Mouse (Mus musculus) lung, embryonic 14.5 days (tissue): ENCODE results near the gene Spen. TPM values are rescaled to one million over a fixed set of nuclear protein-coding genes. Genes with fewer than 3 reads are reported as not detected.

Source experiments
- ATAC-seq: fragments of 200-750 bp; cut with Nextera tagmentation; 2 replicates; pipeline ENCODE4 v1.8.0; 2017; ENCODE audit warnings: mild to moderate bottlenecking, moderate TSS enrichment, moderate library complexity; ENCODE audit not compliant: insufficient read depth
- DNase-seq: peaks from one replicate; pipeline ENCODE4 v3.0.0-alpha.2; 2015
- H3K27ac ChIP-seq: fragments of 300-500 bp; sonication (generic); 2 replicates; pipeline ENCODE4 v1.5.1; 2014; ENCODE audit warnings: low read depth, mild to moderate bottlenecking, moderate library complexity
- H3K27me3 ChIP-seq: fragments of 300-500 bp; sonication (generic); 2 replicates; pipeline ENCODE4 v1.6.1; 2014; ENCODE audit warnings: low read length, control low read depth; ENCODE audit not compliant: insufficient read depth
- H3K36me3 ChIP-seq: fragments of 300-500 bp; sonication (generic); 2 replicates; pipeline ENCODE4 v1.6.1; 2014; ENCODE audit warnings: control low read depth; ENCODE audit not compliant: insufficient read depth
- H3K4me1 ChIP-seq: fragments of 300-500 bp; sonication (generic); 2 replicates; pipeline ENCODE4 v1.6.1; 2014; ENCODE audit warnings: antibody characterized with exemption, control low read depth; ENCODE audit not compliant: insufficient read depth
- H3K4me2 ChIP-seq: fragments of 300-500 bp; sonication (generic); 2 replicates; pipeline ENCODE4 v1.6.1; 2014; ENCODE audit warnings: mild to moderate bottlenecking
- H3K4me3 ChIP-seq: fragments of 300-500 bp; sonication (generic); 2 replicates; pipeline ENCODE4 v1.5.1; 2014; ENCODE audit warnings: low read depth, low read length
- H3K9ac ChIP-seq: fragments of 300-500 bp; sonication (generic); 2 replicates; pipeline ENCODE4 v1.6.1; 2014
- H3K9me3 ChIP-seq: fragments of 300-500 bp; sonication (generic); 2 replicates; pipeline ENCODE4 v1.6.1; 2016; ENCODE audit warnings: low read depth, low read length, control low read depth
- CTCF ChIP-seq: IDR thresholded peaks from 2 replicates; pipeline ENCODE4 v1.5.1; 2016; ENCODE audit warnings: antibody characterized with exemption, low read depth
- WGBS: fragments of 180-500 bp; shearing (Covaris S2); extraction: QIAGEN DNeasy Blood & Tissue Kit; methylation state at CpG from one replicate; pipeline ENCODE4 v1.1.7; 2014; 5-methylcytosine and 5-hydroxymethylcytosine counted together
- polyA plus RNA-seq: library from polyadenylated mRNA; unstranded; fragments of >200 nt; fragmentation: Nextera tagmentation; extraction: Ambion mirVana; gene quantifications from 2 replicates; pipeline ENCODE4 v1.2.1, GENCODE M21; 2014

Gene Spen
- polyA plus RNA-seq, 1 experiment from 2014 or later, result 15.4 TPM

- no peak for TF ChIP-seq CTCF
- Histone ChIP-seq H3K9me3 (no peaks in the 10 kb centered on the region), H3K4me3 (peak overlapping the region; percentile 90), H3K4me2 (peak overlapping the region; percentile 76), H3K27me3 (no peaks in the 10 kb centered on the region), H3K27ac (peak overlapping the region; percentile 99), H3K4me1 (peaks cover 10% of the 10 kb centered on the region; the same call in 1 of the 2 replicates), H3K36me3 (no peaks in the 10 kb centered on the region), H3K9ac (peak overlapping the region; percentile 83)
- ATAC-seq, result 0 out of 2 replicates have a peak, but pooled peaks have one; percentile 2
- DNase-seq, result no peak
- 34% methylated on average over 12 of the region's 12 CpGs for WGBS
Measured at GRCm38 (mm10) chr4:141539213-141539767, 893 bp upstream of the Spen start.

DNA sequence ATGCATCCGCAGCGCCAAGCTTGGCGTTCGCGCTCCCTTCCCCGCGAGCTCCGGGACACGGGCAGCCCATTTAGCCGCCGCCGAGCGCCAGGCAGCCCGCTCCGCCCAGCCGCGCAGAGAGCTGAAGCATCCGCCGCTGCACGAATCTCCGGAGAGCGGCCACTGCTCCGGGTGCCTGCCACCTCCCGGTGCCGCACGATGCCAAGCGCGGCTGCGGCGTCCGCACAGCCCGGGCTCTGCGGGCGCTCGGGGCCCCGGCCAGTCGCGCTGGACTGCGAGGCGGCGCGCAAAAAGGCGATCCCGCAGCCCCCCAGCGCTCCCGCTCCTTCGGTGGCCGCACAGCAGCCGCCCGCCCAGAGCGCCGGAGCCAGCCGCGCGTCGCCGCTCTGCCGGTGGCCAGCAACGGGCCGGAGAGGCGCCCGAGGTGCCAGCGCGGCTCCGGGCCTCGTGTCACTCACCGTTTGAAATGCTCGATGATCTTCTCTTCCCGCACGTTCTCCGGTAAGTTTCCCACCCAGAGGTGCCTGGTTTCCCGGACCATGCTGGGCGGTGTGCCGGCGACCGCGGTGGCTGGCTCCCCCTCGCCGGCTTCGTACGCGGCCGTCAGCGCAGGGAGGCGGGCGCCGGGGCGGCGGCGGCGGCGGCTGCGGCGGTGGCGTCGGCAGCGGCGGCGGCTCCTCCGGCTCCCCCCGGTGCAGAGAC is 540 bp downstream of the Spen start:
- TF ChIP-seq CTCF, result no peak
- H3K4me3 ChIP-seq, result peak overlapping the region; percentile 90
- WGBS, result under 1% methylated on average over 94 of the region's 101 CpGs

GRCm38 (mm10) chr4:141537226-141537610 is 1.2 kb downstream of the Spen start:
- H3K4me2 ChIP-seq, result peak overlapping the region; percentile 76
- no peaks in the 10 kb centered on the region for H3K9me3 ChIP-seq
- peak overlapping the region; percentile 90 for H3K4me3 ChIP-seq
- H3K4me1 ChIP-seq, result peaks cover 10% of the 10 kb centered on the region; the same call in 1 of the 2 replicates
- no peak for ATAC-seq
- peak; percentile 41 for DNase-seq
- peak overlapping the region; percentile 99 for H3K27ac ChIP-seq
- H3K9ac ChIP-seq, result peak overlapping the region; percentile 83
- under 1% methylated on average over 14 of the region's 14 CpGs for whole genome bisulfite sequencing
- TF ChIP-seq CTCF, result no peak
- no peaks in the 10 kb centered on the region for H3K36me3 ChIP-seq
- H3K27me3 ChIP-seq, result no peaks in the 10 kb centered on the region

More for the DNA sequence above, 540 bp downstream of the Spen start:
- Histone ChIP-seq H3K9me3 (no peaks in the 10 kb centered on the region), H3K4me2 (peak overlapping the region; percentile 76), H3K4me1 (peaks cover 10% of the 10 kb centered on the region; the same call in 1 of the 2 replicates), H3K27ac (peak overlapping the region; percentile 99), H3K27me3 (no peaks in the 10 kb centered on the region), H3K9ac (peak overlapping the region; percentile 83), H3K36me3 (no peaks in the 10 kb centered on the region)
- DNase-seq (peak; percentile 59), ATAC-seq (peak; percentile 23)

DNA sequence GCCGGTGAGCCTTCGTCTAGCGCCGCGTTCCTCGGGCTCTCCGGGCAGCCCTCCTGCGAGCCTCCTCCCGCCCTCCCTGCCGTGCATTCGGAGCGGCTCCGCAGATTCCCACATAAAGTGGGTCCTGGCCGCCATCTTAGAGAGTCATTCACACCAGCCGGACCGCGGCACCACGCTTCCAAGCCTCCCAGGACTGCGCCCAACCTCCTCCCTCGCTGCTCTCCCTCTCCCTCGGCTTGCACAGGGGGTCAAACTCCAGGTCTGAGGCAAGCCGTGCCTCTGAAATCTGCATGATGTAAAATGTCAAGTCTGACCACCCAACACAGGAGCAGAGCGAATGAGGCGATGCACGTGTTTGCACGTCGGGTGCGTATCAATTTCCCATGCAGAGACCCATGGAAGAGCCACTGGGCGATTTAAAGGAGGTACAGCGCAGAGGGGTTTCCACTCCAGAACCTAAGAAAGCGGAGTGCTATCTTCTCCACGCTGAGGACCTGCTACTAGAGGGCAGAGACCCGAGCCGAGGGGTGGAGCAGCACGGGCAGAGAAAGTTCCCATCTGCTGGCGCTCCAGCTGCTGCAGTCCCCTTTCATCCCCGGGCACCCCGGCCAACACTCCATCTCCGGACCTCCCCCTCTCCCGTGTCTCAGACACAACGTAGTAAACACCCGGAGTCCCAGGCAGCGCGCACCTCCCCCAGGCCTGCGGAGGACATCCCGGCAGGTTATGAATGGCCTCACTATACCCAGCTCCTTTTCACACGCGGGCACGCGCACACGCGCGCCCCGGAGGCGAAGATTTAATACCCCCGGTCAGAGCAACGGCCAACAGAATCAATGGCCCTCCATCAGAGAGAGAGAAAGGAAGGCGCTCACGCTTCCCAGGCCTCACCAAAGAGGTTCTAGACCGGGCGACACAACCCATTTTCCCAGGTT is 1.8 kb downstream of the Spen start:
- Histone ChIP-seq H3K4me1 (peaks cover 10% of the 10 kb centered on the region; the same call in 1 of the 2 replicates), H3K27me3 (no peaks in the 10 kb centered on the region), H3K4me2 (peak overlapping the region; percentile 76), H3K9ac (peak overlapping the region; percentile 83), H3K36me3 (no peaks in the 10 kb centered on the region), H3K4me3 (peak overlapping the region; percentile 90), H3K9me3 (no peaks in the 10 kb centered on the region), H3K27ac (peak overlapping the region; percentile 99)
- peak; percentile 45 for ATAC-seq
- DNase-seq, result peak; percentile 82
- under 1% methylated on average over 61 of the region's 61 CpGs for WGBS
- no peak for TF ChIP-seq CTCF

DNA sequence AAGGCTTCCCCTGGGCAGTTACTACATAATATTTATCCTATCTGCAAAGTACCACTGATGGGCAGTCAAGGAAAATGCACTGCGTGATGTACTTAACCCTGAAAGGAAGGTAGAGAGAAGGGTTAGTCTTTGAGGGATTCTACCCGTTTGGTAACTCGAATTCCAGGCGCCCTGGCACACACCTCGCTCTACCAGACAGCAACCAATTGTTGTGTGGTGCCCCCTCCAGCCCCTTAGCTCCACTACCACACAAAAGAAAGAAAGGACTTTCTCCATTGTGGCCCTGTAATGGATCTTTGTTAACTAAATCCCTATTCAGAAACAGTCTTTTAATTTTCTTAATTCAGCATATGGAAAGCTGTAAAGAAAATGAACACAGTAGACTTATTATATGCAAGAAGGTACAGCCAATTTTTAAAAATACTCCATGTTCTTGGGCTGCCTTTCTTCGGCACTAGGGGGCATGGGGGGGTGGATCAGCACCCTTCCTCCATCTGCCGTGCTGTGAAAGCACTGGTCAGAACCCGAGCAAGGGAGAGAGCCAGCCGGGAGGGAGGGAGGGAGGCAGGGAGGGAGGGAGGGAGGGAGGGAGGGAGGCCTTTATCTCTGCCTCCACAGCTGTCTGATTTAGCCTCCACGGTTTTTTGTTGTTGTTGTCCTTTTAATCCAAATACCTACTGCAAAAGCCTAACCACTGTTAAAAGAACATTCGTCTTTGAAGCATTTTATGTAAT is 3.3 kb downstream of the Spen start:
- peak overlapping the region; percentile 76 for H3K4me2 ChIP-seq
- H3K27me3 ChIP-seq, result no peaks in the 10 kb centered on the region
- H3K9me3 ChIP-seq, result no peaks in the 10 kb centered on the region
- H3K9ac ChIP-seq, result no peak overlapping the region
- ATAC-seq (no peak), DNase-seq (peak; percentile 73)
- peak; percentile 57 for TF ChIP-seq CTCF
- peaks cover 10% of the 10 kb centered on the region; the same call in 1 of the 2 replicates for H3K4me1 ChIP-seq
- 25% methylated on average over 10 of the region's 11 CpGs for WGBS
- no peaks in the 10 kb centered on the region for H3K36me3 ChIP-seq
- peak overlapping the region; percentile 90 for H3K4me3 ChIP-seq
- H3K27ac ChIP-seq, result peak overlapping the region; percentile 99; the same call in 1 of the 2 replicates

GRCm38 (mm10) chr4:141530979-141531378 is 7.4 kb downstream of the Spen start:
- H3K27me3 ChIP-seq, result no peaks in the 10 kb centered on the region
- ATAC-seq, result no peak
- WGBS, result 75% methylated on average over 15 of the region's 15 CpGs
- peaks cover 5% of the 10 kb centered on the region; the same call in 1 of the 2 replicates for H3K4me1 ChIP-seq
- no peak overlapping the region for H3K27ac ChIP-seq
- no peak overlapping the region for H3K4me3 ChIP-seq
- no peak overlapping the region for H3K4me2 ChIP-seq
- no peak overlapping the region for H3K9ac ChIP-seq
- no peaks in the 10 kb centered on the region for H3K36me3 ChIP-seq
- DNase-seq, result no peak
- no peak for TF ChIP-seq CTCF
- H3K9me3 ChIP-seq, result no peaks in the 10 kb centered on the region; the same call in 1 of the 2 replicates
